Mouse (Mus musculus) hindbrain, embryonic 11.5 days (tissue): Measurements from ENCODE around the gene Angptl6. TPM values are rescaled to one million over a fixed set of nuclear protein-coding genes. Genes with fewer than 3 reads are reported as not detected.
A peak's percentile ranks its signal among the peaks of the same experiment; 100 is the strongest.

Experiments used
- ATAC-seq: fragments of 200-750 bp; cut with Nextera tagmentation; 2 replicates; pipeline ENCODE4 v1.8.0; 2017; ENCODE audit warnings: mild to moderate bottlenecking, moderate TSS enrichment, moderate library complexity; ENCODE audit not compliant: low FRiP score
- DNase-seq: peaks from one replicate; pipeline ENCODE4 v3.0.0-alpha.2; 2015; ENCODE audit warnings: low spot score
- H3K27ac ChIP-seq: fragments of 300-500 bp; sonication (generic); 2 replicates; pipeline ENCODE4 v1.5.1; 2014; ENCODE audit warnings: mild to moderate bottlenecking, low read depth, low read length
- H3K27me3 ChIP-seq: fragments of 300-500 bp; sonication (generic); 2 replicates; pipeline ENCODE4 v1.6.1; 2014; ENCODE audit warnings: mild to moderate bottlenecking, low read length, moderate library complexity, mixed read lengths; ENCODE audit not compliant: control insufficient read depth, insufficient read depth
- H3K36me3 ChIP-seq: fragments of 300-500 bp; sonication (generic); 2 replicates; pipeline ENCODE4 v1.6.1; 2014; ENCODE audit warnings: mild to moderate bottlenecking, low read length, moderate library complexity, mixed read lengths; ENCODE audit not compliant: control insufficient read depth, insufficient read depth
- H3K4me1 ChIP-seq: fragments of 300-500 bp; sonication (generic); replicated peaks from 2 replicates; pipeline ENCODE4 v1.6.1; 2014; ENCODE audit warnings: low read length, mixed read lengths; ENCODE audit not compliant: control insufficient read depth, insufficient read depth
- H3K4me2 ChIP-seq: fragments of 300-500 bp; sonication (generic); replicated peaks from 2 replicates; pipeline ENCODE4 v1.6.1; 2014; ENCODE audit warnings: mild to moderate bottlenecking, low read depth, low read length
- H3K4me3 ChIP-seq: fragments of 300-500 bp; sonication (generic); 2 replicates; pipeline ENCODE4 v1.5.1; 2014; ENCODE audit warnings: low read depth, low read length
- H3K9ac ChIP-seq: fragments of 300-500 bp; sonication (generic); 2 replicates; pipeline ENCODE4 v1.6.1; 2014; ENCODE audit warnings: low read depth, low read length
- H3K9me3 ChIP-seq: fragments of 300-500 bp; sonication (generic); 2 replicates; pipeline ENCODE4 v1.6.1; 2016; ENCODE audit warnings: low read length; ENCODE audit not compliant: control insufficient read depth
- WGBS: fragments of 180-500 bp; shearing (Covaris S2); extraction: QIAGEN DNeasy Blood & Tissue Kit; methylation state at CpG from one replicate; pipeline ENCODE4 v1.1.7; 2014; 5-methylcytosine and 5-hydroxymethylcytosine counted together
- polyA plus RNA-seq: library from polyadenylated mRNA; unstranded; fragments of >200 nt; fragmentation: Nextera tagmentation; extraction: Ambion mirVana; gene quantifications from 2 replicates; pipeline ENCODE4 v1.2.1, GENCODE M21; 2014

Gene Angptl6
- polyA plus RNA-seq = 4.3 and 4.9 TPM in 2 replicates

DNA sequence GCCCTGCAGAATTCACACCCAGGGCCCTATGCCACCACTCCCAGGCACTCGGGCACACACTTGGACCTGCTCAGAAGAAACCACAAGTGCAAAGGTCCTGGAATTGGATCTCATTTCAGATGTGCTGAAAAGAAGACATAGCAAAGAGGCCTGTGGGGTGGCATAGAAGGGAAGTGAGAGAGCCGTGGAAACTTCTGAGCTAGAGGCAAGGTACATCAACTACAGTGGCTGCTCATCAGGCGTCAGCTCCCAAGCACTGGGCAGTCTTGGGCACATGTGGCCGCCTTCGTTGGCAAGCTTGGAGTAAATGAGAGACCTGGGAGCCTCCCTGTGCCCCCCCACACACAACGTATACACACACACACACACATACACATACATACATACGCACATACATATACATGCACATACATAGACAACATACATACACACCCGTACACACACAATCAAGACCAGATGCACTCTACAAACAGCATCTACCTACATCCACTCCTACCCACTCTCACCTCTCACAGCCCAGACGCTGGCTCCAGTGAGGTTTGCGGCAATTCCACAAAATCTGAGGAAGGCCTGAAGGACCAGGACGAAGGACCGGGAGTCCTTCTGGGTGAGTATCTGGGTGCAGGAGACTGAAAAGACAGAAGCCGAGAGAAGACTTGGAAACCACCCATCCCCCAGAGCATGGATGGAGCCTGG lies at the start of gene Angptl6:
TSS of gene Angptl6 (minus strand) at position 631 of the 696 bp plus-strand sequence.
- Histone ChIP-seq H3K27me3 (no peaks in the 10 kb centered on the region), H3K9me3 (no peaks in the 10 kb centered on the region), H3K9ac (peak within 1 kb of the TSS; percentile 72), H3K4me3 (peak within 1 kb of the TSS; percentile 38), H3K27ac (peak within 1 kb of the TSS; percentile 84), H3K36me3 (no peaks in the 10 kb centered on the region), H3K4me1 (no peaks in the 10 kb centered on the region; the same call in 1 of the 2 replicates), H3K4me2 (peak within 1 kb of the TSS; percentile 50)
- WGBS = 98% methylated on average over 13 of the region's 13 CpGs
- ATAC-seq = no peak
- DNase-seq = no peak

DNA sequence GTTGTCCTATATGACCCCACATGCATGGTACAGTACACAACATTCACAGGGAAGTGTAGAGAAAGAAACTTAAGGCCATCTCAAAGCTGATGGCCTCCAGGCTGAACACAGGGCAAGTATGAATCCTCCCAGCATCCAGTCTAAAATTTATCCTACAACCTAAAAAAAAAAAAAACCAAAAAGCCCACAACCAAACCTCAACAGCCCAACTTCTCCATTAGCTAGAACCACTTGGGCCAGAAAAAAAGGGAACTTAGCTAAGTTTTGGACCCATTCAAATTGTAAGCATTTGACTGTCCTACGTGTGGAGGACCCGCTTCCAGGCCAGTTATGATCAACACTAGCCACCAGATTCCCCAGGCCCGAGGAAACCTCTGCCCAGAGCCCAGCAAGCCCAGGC lies 43.7 kb upstream of the Angptl6 start:
- no peak for ATAC-seq
- 94% methylated on average over 3 of the region's 3 CpGs for WGBS
- peaks cover 40% of the 10 kb centered on the region for H3K36me3 ChIP-seq

DNA sequence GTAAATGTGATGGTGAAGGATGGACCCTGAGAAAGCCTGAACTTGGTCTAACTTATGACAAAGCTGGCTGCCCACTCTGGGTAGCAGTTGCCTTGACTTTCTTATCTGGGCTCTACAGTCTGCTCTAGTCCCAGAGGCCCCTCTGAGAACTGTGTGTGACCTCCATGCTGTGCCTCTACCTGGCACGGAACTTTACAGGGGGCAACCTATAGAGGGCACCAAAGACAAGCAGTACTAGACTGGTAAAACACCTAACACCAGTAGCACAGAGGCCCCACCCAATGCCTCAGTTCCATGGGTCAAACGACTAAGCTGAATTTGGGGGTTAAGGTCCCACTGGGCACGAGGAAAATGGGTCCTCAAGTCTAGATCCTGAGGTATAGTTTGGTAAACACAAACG lies 36.6 kb upstream of the Angptl6 start:
- Histone ChIP-seq H3K9me3 (no peaks in the 10 kb centered on the region), H3K27ac (no peak overlapping the region), H3K4me2 (no peak overlapping the region), H3K27me3 (no peaks in the 10 kb centered on the region), H3K4me3 (no peak overlapping the region), H3K36me3 (peaks cover 49% of the 10 kb centered on the region), H3K4me1 (no peaks in the 10 kb centered on the region), H3K9ac (no peak overlapping the region)
- 86% methylated on average over 4 of the region's 4 CpGs for WGBS
- DNase-seq = no peak
- ATAC-seq = no peak

More for the DNA sequence above, 43.7 kb upstream of the Angptl6 start:
- DNase-seq = no peak
- no peaks in the 10 kb centered on the region for H3K4me1 ChIP-seq
- H3K27ac ChIP-seq = no peak overlapping the region
- H3K4me3 ChIP-seq = no peak overlapping the region
- H3K27me3 ChIP-seq = no peaks in the 10 kb centered on the region
- H3K9me3 ChIP-seq = no peaks in the 10 kb centered on the region
- no peak overlapping the region for H3K4me2 ChIP-seq
- no peak overlapping the region for H3K9ac ChIP-seq

DNA sequence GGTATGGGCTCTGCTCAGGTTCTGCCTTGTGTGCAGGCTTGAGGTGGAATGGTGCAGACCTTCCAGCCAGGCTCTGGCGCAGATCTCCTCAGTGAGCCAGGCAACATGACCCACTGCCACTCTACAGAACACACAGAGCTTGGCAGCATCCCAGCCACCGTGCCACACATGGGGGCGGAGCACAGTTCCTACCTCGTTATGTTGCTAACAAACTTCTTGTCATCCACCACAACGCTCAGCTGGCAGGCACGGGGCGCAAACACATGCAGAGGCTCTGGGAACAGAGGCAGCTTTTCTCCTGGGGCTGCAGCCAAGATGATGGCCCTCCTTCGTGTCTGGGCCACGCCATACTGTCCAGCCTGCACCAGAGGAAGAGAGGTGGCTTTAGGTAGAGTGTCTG lies 30.4 kb upstream of the Angptl6 start:
- H3K27ac ChIP-seq = no peak overlapping the region
- no peak overlapping the region for H3K9ac ChIP-seq
- 93% methylated on average over 9 of the region's 9 CpGs for WGBS
- no peak for DNase-seq
- no peaks in the 10 kb centered on the region for H3K27me3 ChIP-seq
- no peaks in the 10 kb centered on the region for H3K9me3 ChIP-seq
- H3K4me2 ChIP-seq = no peak overlapping the region
- no peaks in the 10 kb centered on the region for H3K4me1 ChIP-seq
- no peak for ATAC-seq
- H3K4me3 ChIP-seq = no peak overlapping the region
- H3K36me3 ChIP-seq = peaks cover 53% of the 10 kb centered on the region

DNA sequence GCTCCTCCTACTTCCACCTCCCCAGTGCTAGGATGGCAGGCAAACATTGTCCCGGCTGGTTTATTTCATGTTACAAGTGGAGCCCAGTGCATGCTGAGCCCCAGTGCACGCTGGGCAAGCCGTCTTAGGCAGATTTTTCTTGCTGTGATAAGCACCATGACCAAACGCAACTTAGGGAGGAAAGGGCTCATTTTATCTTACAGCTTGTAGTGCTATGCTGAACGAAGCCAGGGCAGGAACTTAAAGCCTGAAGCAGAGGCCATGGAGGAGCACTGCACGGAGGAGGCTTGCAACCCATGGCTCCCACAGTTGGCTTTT lies 22.6 kb upstream of the Angptl6 start:
- no peak overlapping the region for H3K9ac ChIP-seq
- ATAC-seq = no peak
- H3K27ac ChIP-seq = no peak overlapping the region
- no peaks in the 10 kb centered on the region for H3K27me3 ChIP-seq
- WGBS = 50% methylated on average over 6 of the region's 6 CpGs
- no peak overlapping the region for H3K4me2 ChIP-seq
- no peaks in the 10 kb centered on the region for H3K9me3 ChIP-seq
- no peaks in the 10 kb centered on the region; the same call in 1 of the 2 replicates for H3K4me1 ChIP-seq
- H3K4me3 ChIP-seq = no peak overlapping the region
- peaks cover 12% of the 10 kb centered on the region for H3K36me3 ChIP-seq
- no peak for DNase-seq

DNA sequence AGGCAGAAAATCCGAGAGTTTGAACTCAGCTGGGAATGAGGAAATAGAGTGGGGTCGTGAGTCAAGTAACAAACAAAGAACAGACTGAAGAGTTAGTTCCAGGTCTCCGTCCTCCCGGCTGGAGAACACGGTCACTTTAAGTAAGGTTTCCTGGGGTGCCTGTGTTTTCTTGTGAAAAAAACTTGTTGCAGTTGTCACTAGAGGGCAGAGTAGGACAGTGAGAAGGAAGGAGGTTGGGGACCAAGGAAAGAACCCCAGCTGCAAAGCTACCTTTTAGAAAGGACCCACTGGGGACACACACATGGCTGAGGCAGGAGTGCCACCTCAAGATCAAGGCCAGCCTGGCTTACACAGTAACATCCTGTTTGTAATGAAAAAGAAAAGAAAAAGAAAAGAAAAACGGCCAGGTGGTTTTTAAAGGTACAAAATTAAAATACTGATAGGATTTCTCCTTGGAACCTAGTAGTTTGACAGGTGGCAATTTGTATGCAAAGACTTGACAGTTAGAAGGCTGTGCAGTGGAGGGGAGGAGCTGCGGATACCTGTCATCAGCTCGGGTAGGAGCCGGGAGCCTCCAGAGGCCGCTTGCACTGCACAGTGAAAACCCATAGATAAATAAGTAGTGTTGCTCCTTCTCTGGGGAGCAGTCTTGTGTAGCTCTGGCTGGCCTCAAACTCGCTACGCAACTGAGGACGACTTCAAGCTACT lies 22.1 kb upstream of the Angptl6 start:
- peak; percentile 42 for DNase-seq
- H3K27me3 ChIP-seq = no peaks in the 10 kb centered on the region
- no peaks in the 10 kb centered on the region for H3K9me3 ChIP-seq

DNA sequence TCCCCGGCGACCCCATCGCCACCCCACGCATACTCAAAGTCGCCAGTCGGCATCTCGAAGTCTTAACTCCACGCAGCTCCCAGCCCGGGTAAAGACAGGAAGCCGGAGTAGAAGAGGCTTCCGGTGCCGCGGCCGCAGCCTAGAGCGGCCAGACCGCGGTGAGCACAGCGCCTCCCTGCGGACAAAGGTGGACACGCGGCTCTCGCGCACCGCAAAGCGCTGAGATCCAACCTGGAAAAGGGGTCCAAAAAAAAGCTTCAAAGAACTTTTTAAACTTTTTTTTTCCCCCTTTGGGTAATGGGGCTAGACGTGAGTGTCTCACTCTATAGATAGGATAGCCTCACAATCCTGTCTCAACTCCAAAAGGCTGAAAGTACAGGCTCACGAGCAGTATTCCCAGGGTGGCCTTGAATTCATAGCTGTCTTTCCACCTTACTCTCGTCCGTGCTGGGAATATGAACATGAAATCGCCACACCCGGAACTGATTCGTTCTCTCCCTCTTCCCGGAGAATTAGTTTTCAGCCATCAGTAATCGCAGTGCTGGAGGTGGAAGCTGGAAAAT lies 19.1 kb upstream of the Angptl6 start, which contains the start of gene Eif3g:
TSS of gene Eif3g (minus strand) at position 113 of the 563 bp plus-strand sequence.
- peak within 1 kb of the TSS; percentile 79 for H3K9ac ChIP-seq
- H3K4me3 ChIP-seq = peak within 1 kb of the TSS; percentile 83
- no peaks in the 10 kb centered on the region; the same call in 1 of the 2 replicates for H3K4me1 ChIP-seq
- WGBS = 7% methylated on average over 34 of the region's 34 CpGs
- ATAC-seq (peak; percentile 87), DNase-seq (peak; percentile 93)
- H3K36me3 ChIP-seq = 0 out of 2 replicates have a peak, but pooled peaks cover 9% of the 10 kb centered on the region
- peak within 1 kb of the TSS; percentile 84 for H3K4me2 ChIP-seq
- H3K27me3 ChIP-seq = no peaks in the 10 kb centered on the region
- no peaks in the 10 kb centered on the region for H3K9me3 ChIP-seq
- no peak within 1 kb of the TSS for H3K27ac ChIP-seq

More for the DNA sequence above, 22.1 kb upstream of the Angptl6 start:
- ATAC-seq = no peak
- no peak overlapping the region for H3K4me2 ChIP-seq
- peaks cover 11% of the 10 kb centered on the region for H3K36me3 ChIP-seq
- H3K4me1 ChIP-seq = no peaks in the 10 kb centered on the region; the same call in 1 of the 2 replicates
- H3K9ac ChIP-seq = no peak overlapping the region
- H3K27ac ChIP-seq = no peak overlapping the region
- H3K4me3 ChIP-seq = no peak overlapping the region
- WGBS = 20% methylated on average over 13 of the region's 13 CpGs

DNA sequence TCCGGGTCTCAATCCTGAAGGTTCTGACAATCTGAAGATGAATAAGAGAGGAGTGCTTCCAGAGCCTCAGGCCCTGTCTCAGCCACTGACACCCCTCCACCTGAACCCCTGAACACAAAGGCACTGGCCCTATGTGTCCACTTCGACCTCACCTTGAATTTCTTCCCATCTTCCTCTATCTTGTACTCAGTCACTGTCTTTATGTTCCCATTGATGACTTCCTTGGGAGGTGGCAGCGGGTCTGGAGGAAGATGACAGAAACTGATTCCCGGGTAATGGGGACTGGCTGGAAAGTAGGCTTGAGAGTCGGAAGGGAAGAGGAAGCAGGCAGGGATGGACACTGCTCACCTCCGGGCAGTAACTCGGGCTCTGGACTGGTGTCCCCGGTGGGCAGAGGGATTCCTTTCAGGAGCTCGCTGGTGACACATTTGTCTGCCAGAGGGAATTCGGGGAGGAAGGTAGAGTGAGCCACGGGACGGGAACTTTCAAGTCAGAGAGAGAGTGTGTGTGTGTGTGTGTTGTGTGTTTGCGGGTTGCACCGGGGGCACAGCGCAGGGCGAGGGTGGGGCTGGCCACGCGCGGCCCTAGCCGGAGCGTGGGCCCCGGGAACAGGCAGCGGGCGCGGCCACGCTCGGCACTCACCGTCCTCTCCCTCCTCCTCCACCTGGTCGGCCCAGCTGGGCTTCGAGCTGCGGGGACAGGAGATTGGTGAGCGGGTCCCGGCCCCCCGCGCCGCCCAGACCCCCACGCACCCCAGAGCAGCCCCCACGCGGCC lies 18.4 kb upstream of the Angptl6 start:
- WGBS = 5% methylated on average over 34 of the region's 39 CpGs
- peak overlapping the region; percentile 84 for H3K4me2 ChIP-seq
- no peak overlapping the region for H3K27ac ChIP-seq
- H3K9me3 ChIP-seq = no peaks in the 10 kb centered on the region
- H3K4me3 ChIP-seq = peak overlapping the region; percentile 83
- 0 out of 2 replicates have a peak, but pooled peaks cover 9% of the 10 kb centered on the region for H3K36me3 ChIP-seq
- ATAC-seq (peak; percentile 65; the same call in 1 of the 2 replicates), DNase-seq (no peak)
- no peaks in the 10 kb centered on the region; the same call in 1 of the 2 replicates for H3K4me1 ChIP-seq
- H3K27me3 ChIP-seq = no peaks in the 10 kb centered on the region
- H3K9ac ChIP-seq = peak overlapping the region; percentile 79
